Mouse (Mus musculus) embryonic fibroblast, embryonic 13.5 days (primary cell): Measurements from ENCODE around the gene Apeh.

Source experiments
- CTCF ChIP-seq: IDR thresholded peaks from 2 replicates; pipeline ENCODE4 v1.5.1; 2011; ENCODE audit warnings: mild to moderate bottlenecking, control low read depth, low read length, moderate library complexity, borderline replicate concordance; ENCODE audit not compliant: insufficient read depth
- POLR2A ChIP-seq: IDR thresholded peaks from 2 replicates; pipeline ENCODE4 v1.6.1; 2011; ENCODE audit warnings: low read depth, mild to moderate bottlenecking, control low read depth, low read length, moderate library complexity

DNA sequence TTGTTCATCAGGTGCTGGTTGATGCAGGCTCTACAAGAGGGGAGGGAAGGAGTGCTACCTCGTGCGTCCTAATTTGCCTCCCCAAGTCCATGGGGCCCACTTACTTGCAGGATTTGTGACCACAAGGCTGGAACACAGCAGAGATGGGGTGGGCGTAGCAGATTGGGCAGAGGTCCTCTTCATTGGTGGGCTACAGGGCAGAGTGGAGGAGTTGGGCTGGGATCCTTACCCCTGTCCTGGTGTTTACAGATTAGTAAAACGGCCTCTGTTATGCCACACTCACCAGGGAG, 42.5 kb downstream of the Apeh start:
- TF ChIP-seq CTCF (no peak), POLR2A (no peak)
